Mouse (Mus musculus): ENCODE measurements around the gene Esrrg. TPM values are rescaled to one million over a fixed set of nuclear protein-coding genes. Genes with fewer than 3 reads are reported as not detected.
A peak's percentile ranks its signal among the peaks of the same experiment; 100 is the strongest.

Gene Esrrg
- polyA plus RNA-seq, 1 experiment from 2014 or later, result 2.2 TPM

DNA sequence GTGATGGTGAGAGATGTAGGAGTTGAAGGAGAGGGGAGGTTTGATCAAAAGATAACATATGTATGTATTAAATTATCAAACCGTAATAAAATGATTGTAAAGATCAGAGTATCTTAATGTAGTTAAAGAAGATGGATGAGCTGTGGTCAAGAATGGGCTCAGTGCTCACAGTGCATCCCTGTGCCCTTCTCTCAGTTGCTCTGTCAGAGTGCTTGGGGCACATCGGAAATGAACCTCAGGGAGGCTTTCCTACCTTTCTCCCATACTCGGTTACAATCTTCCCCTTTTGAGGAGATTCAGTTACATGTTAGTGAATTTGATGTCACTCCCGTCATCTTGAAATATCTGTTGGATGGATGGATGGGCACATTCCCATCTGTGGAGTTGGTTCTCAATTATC is 359.8 kb downstream of the Esrrg start:
- no peak for DNase-seq (ENCODE audit: low spot score)
- no peak for ATAC-seq (replicated peaks; ENCODE audit: insufficient number of reproducible peaks, low FRiP score, low TSS enrichment, low read depth)
- H3K27me3 ChIP-seq (ENCODE audit: control insufficient read depth, insufficient read depth, low read length), result no peaks in the 10 kb centered on the region
- H3K4me2 ChIP-seq (ENCODE audit: low read depth, low read length), result no peak overlapping the region
- H3K4me3 ChIP-seq (ENCODE audit: low read depth, low read length), result no peak overlapping the region
- 80% methylated on average over 4 of the region's 4 CpGs for WGBS
- H3K36me3 ChIP-seq (replicated peaks; ENCODE audit: control insufficient read depth, insufficient read depth, low read depth, low read length), result no peaks in the 10 kb centered on the region
- H3K9me3 ChIP-seq (replicated peaks; ENCODE audit: control insufficient read depth, low read length), result no peaks in the 10 kb centered on the region
- H3K9ac ChIP-seq (replicated peaks; ENCODE audit: low read length), result no peak overlapping the region
- H3K27ac ChIP-seq (replicated peaks; ENCODE audit: low read depth, low read length), result no peak overlapping the region
- no peaks in the 10 kb centered on the region for H3K4me1 ChIP-seq (ENCODE audit: control insufficient read depth, insufficient read depth, low read length)

DNA sequence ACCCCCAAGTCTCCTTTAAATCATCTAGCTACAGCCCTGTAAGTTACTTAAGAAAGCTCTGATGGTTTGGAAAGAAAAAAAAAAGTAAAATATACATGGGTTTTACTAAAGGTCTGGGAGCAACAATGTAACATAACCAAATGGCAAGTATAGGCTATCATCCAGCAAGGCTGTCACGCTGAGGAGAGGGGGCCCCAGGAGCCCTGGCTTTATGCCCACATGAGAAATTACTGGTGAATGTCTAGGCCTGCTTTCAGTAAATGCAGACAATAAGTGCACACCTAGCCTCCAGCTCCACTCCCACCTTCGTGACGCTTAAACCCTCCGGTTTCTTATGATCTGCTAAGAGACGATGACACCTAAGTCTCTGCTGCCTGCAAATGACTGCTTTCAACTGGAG is 360.9 kb downstream of the Esrrg start:
- H3K4me2 ChIP-seq (ENCODE audit: low read depth, low read length), result no peak overlapping the region
- H3K4me1 ChIP-seq (ENCODE audit: control insufficient read depth, insufficient read depth, low read length), result no peaks in the 10 kb centered on the region
- WGBS, result 90% methylated on average over 5 of the region's 5 CpGs
- no peak overlapping the region for H3K4me3 ChIP-seq (ENCODE audit: low read depth, low read length)
- no peaks in the 10 kb centered on the region for H3K9me3 ChIP-seq (replicated peaks; ENCODE audit: control insufficient read depth, low read length)
- H3K27ac ChIP-seq (replicated peaks; ENCODE audit: low read depth, low read length), result no peak overlapping the region
- no peak for DNase-seq (ENCODE audit: low spot score)
- no peaks in the 10 kb centered on the region for H3K36me3 ChIP-seq (replicated peaks; ENCODE audit: control insufficient read depth, insufficient read depth, low read depth, low read length)
- no peak overlapping the region for H3K9ac ChIP-seq (replicated peaks; ENCODE audit: low read length)
- no peaks in the 10 kb centered on the region for H3K27me3 ChIP-seq (ENCODE audit: control insufficient read depth, insufficient read depth, low read length)
- no peak for ATAC-seq (replicated peaks; ENCODE audit: insufficient number of reproducible peaks, low FRiP score, low TSS enrichment, low read depth)

DNA sequence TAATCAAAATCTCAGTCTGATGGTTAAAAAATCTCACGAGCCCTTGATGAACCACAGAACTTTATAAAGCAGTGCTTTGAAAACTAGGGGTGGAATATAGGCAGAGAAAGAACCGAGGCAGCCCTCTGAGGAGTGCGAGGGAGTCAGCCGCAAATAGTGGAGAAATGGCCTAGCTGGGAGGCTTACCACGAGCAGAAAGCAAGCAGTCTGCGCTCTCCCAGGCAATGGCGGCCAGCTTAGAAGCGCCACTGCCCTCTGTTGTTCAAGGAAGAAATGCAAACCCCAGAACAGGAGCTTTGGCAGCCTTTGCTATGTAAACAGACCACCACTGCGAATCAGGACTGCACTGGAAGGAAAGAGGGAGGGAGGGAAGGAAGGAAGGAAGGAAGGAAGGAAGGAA is 365.8 kb downstream of the Esrrg start:
- H3K4me1 ChIP-seq (ENCODE audit: control insufficient read depth, insufficient read depth, low read length), result no peaks in the 10 kb centered on the region
- peak; percentile 64; the same call in 1 of the 2 replicates for ATAC-seq (replicated peaks; ENCODE audit: insufficient number of reproducible peaks, low FRiP score, low TSS enrichment, low read depth)
- no peak overlapping the region; the same call in 1 of the 2 replicates for H3K9ac ChIP-seq (replicated peaks; ENCODE audit: low read length)
- no peaks in the 10 kb centered on the region for H3K36me3 ChIP-seq (replicated peaks; ENCODE audit: control insufficient read depth, insufficient read depth, low read depth, low read length)
- H3K27ac ChIP-seq (replicated peaks; ENCODE audit: low read depth, low read length), result no peak overlapping the region
- no peak overlapping the region for H3K4me3 ChIP-seq (ENCODE audit: low read depth, low read length)
- 9% methylated on average over 9 of the region's 9 CpGs for WGBS
- no peak overlapping the region for H3K4me2 ChIP-seq (ENCODE audit: low read depth, low read length)
- H3K9me3 ChIP-seq (replicated peaks; ENCODE audit: control insufficient read depth, low read length), result no peaks in the 10 kb centered on the region
- DNase-seq (ENCODE audit: low spot score), result peak; percentile 83
- no peaks in the 10 kb centered on the region for H3K27me3 ChIP-seq (ENCODE audit: control insufficient read depth, insufficient read depth, low read length)

DNA sequence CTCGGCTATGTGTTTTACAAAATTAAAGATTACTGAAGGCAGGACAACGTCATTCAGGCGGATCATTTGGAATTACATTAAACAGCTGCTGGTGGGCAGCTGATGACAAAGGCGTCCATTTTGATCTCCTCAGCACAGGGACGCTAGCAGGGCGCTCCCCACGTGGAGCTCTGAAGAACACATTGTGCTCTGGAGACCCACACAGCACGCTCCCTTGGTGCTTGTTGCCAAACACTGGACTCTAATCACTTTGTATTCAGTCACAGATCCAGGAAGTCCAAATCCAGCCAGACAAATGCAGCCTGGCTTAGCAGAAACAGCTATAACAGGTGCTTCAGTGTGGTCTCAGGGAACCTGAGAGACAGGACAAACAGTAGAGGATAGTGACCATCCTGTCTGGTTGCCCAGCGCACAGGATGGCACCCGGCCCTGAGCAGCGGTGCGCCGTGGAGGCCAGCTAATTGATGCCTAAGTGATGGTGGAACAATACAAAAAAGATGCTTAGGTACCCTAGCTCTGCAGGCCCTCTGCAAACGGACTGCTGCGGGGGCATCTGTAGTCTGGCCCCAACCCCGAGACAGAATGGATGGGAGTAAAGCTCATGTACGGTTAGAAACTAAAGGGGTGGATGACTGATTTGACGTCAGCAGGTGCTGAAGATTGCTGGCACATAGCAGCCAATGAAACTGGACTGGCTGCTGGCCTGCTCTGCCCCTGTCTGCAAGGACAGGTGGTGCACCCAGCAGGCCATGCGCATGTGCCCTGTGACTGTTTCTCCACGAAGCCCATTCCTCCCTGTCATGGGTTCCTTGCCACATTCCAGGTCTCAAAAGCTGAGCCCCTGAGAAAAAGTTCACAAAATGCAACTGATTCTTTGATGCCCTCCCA is 367.1 kb downstream of the Esrrg start:
- no peak overlapping the region for H3K4me2 ChIP-seq (ENCODE audit: low read depth, low read length)
- no peaks in the 10 kb centered on the region for H3K9me3 ChIP-seq (replicated peaks; ENCODE audit: control insufficient read depth, low read length)
- no peak overlapping the region for H3K4me3 ChIP-seq (ENCODE audit: low read depth, low read length)
- no peaks in the 10 kb centered on the region for H3K4me1 ChIP-seq (ENCODE audit: control insufficient read depth, insufficient read depth, low read length)
- DNase-seq (ENCODE audit: low spot score) (no peak), ATAC-seq (replicated peaks; ENCODE audit: insufficient number of reproducible peaks, low FRiP score, low TSS enrichment, low read depth) (no peak; the same call in 1 of the 2 replicates)
- 80% methylated on average over 20 of the region's 20 CpGs for WGBS
- no peak overlapping the region for H3K27ac ChIP-seq (replicated peaks; ENCODE audit: low read depth, low read length)
- no peaks in the 10 kb centered on the region for H3K36me3 ChIP-seq (replicated peaks; ENCODE audit: control insufficient read depth, insufficient read depth, low read depth, low read length)
- no peak overlapping the region for H3K9ac ChIP-seq (replicated peaks; ENCODE audit: low read length)
- H3K27me3 ChIP-seq (ENCODE audit: control insufficient read depth, insufficient read depth, low read length), result no peaks in the 10 kb centered on the region

DNA sequence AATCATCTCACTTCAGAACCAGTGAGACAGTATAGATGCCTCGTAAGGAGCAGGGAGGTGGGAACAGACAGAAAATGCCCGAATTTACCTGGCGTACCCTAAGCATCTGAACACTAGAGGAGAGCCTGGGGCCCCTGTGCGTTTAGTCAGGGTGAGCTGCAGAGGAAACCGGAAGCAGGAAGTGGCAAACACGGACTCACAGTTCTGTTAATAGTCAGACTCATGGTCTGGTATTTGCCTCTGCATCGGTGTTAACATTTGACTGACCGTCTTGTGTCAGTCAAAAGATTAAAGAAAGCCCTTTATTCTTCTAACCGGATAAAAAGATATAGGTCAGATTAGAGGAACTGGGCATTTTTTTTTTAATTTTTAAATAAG is 367.8 kb downstream of the Esrrg start:
- H3K4me2 ChIP-seq (ENCODE audit: low read depth, low read length), result no peak overlapping the region
- no peak overlapping the region for H3K4me3 ChIP-seq (ENCODE audit: low read depth, low read length)
- no peaks in the 10 kb centered on the region for H3K36me3 ChIP-seq (replicated peaks; ENCODE audit: control insufficient read depth, insufficient read depth, low read depth, low read length)
- no peak for ATAC-seq (replicated peaks; ENCODE audit: insufficient number of reproducible peaks, low FRiP score, low TSS enrichment, low read depth)
- no peaks in the 10 kb centered on the region for H3K4me1 ChIP-seq (ENCODE audit: control insufficient read depth, insufficient read depth, low read length)
- no peaks in the 10 kb centered on the region for H3K9me3 ChIP-seq (replicated peaks; ENCODE audit: control insufficient read depth, low read length)
- H3K27ac ChIP-seq (replicated peaks; ENCODE audit: low read depth, low read length), result no peak overlapping the region
- no peaks in the 10 kb centered on the region for H3K27me3 ChIP-seq (ENCODE audit: control insufficient read depth, insufficient read depth, low read length)
- H3K9ac ChIP-seq (replicated peaks; ENCODE audit: low read length), result no peak overlapping the region
- no peak for DNase-seq (ENCODE audit: low spot score)
- 80% methylated on average over 9 of the region's 9 CpGs for WGBS

DNA sequence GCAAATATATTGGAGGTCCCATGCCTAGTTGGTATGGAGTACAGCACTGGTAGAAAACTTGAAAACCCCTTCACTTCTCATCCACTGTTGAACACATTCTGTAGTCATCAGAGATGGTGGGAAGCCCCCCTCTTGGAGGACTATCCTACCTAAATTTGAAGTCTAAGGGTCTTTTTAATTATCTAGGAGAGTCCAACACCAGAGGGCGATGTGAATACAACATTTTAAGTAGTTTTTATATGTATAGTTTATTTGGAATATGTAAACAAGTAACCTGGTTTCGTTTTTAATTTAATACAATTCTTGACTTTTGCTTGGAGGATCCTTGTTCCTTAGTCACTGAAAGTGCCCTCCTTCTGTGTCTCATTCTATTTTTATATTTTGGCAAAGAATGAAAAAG is 372.4 kb downstream of the Esrrg start:
- 78% methylated on average over 2 of the region's 2 CpGs for WGBS
- H3K9ac ChIP-seq (replicated peaks; ENCODE audit: low read length), result no peak overlapping the region
- no peaks in the 10 kb centered on the region for H3K27me3 ChIP-seq (ENCODE audit: control insufficient read depth, insufficient read depth, low read length)
- H3K27ac ChIP-seq (replicated peaks; ENCODE audit: low read depth, low read length), result no peak overlapping the region
- H3K4me1 ChIP-seq (ENCODE audit: control insufficient read depth, insufficient read depth, low read length), result no peaks in the 10 kb centered on the region
- H3K36me3 ChIP-seq (replicated peaks; ENCODE audit: control insufficient read depth, insufficient read depth, low read depth, low read length), result no peaks in the 10 kb centered on the region
- no peaks in the 10 kb centered on the region for H3K9me3 ChIP-seq (replicated peaks; ENCODE audit: control insufficient read depth, low read length)
- DNase-seq (ENCODE audit: low spot score) (peak; percentile 24), ATAC-seq (replicated peaks; ENCODE audit: insufficient number of reproducible peaks, low FRiP score, low TSS enrichment, low read depth) (no peak)
- no peak overlapping the region for H3K4me2 ChIP-seq (ENCODE audit: low read depth, low read length)
- no peak overlapping the region for H3K4me3 ChIP-seq (ENCODE audit: low read depth, low read length)

DNA sequence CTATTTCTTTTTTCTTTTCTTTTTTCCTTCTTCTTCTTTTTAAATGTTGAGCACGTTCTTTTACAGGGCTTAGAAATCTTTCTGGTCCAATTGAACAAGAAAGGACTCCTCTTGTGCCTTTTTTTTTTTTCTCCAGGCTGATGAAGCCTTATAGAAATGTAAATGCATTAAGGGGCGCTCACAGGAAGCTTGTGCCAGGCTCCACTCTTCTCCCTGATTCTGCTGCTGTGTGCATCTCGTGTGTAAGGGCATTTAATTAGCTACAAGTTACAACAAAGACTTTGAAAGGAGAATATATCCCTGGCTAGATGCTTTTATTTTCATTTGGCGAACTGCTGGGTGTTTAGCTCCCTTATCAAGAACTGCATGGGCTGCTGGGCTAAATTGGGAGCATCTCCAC is 374.6 kb downstream of the Esrrg start:
- Histone ChIP-seq H3K27ac (replicated peaks; ENCODE audit: low read depth, low read length) (no peak overlapping the region), H3K9me3 (replicated peaks; ENCODE audit: control insufficient read depth, low read length) (no peaks in the 10 kb centered on the region), H3K9ac (replicated peaks; ENCODE audit: low read length) (no peak overlapping the region), H3K4me1 (ENCODE audit: control insufficient read depth, insufficient read depth, low read length) (no peaks in the 10 kb centered on the region), H3K4me2 (ENCODE audit: low read depth, low read length) (no peak overlapping the region), H3K36me3 (replicated peaks; ENCODE audit: control insufficient read depth, insufficient read depth, low read depth, low read length) (no peaks in the 10 kb centered on the region), H3K27me3 (ENCODE audit: control insufficient read depth, insufficient read depth, low read length) (no peaks in the 10 kb centered on the region), H3K4me3 (ENCODE audit: low read depth, low read length) (no peak overlapping the region)
- 33% methylated on average over 4 of the region's 4 CpGs for WGBS
- ATAC-seq (replicated peaks; ENCODE audit: insufficient number of reproducible peaks, low FRiP score, low TSS enrichment, low read depth) (no peak), DNase-seq (ENCODE audit: low spot score) (no peak)

DNA sequence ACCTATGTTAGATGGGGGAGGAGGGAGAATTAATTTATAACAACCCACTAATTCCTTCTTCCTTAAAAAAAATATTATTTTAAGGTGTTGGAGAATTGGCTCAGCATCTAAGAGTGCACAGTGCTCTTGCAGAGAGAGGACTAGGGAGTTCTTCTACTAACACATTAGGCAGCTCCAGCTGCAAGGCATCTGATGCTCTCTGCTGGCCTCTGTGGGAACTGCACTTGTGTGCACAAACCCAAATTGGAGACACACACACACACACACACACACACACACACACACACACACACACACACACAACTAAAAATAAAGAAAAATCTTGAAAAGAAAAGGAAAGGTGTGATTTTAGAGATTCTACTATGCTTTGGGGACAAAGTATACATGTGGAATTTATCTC is 381.6 kb downstream of the Esrrg start:
- H3K4me3 ChIP-seq (ENCODE audit: low read depth, low read length), result no peak overlapping the region
- H3K36me3 ChIP-seq (replicated peaks; ENCODE audit: control insufficient read depth, insufficient read depth, low read depth, low read length), result no peaks in the 10 kb centered on the region
- H3K4me1 ChIP-seq (ENCODE audit: control insufficient read depth, insufficient read depth, low read length), result no peaks in the 10 kb centered on the region
- no peak overlapping the region for H3K4me2 ChIP-seq (ENCODE audit: low read depth, low read length)
- DNase-seq (ENCODE audit: low spot score) (peak; percentile 25), ATAC-seq (replicated peaks; ENCODE audit: insufficient number of reproducible peaks, low FRiP score, low TSS enrichment, low read depth) (no peak)
- H3K27me3 ChIP-seq (ENCODE audit: control insufficient read depth, insufficient read depth, low read length), result no peaks in the 10 kb centered on the region
- no peak overlapping the region for H3K27ac ChIP-seq (replicated peaks; ENCODE audit: low read depth, low read length)
- no peak overlapping the region for H3K9ac ChIP-seq (replicated peaks; ENCODE audit: low read length)
- H3K9me3 ChIP-seq (replicated peaks; ENCODE audit: control insufficient read depth, low read length), result no peaks in the 10 kb centered on the region
